Mouse (Mus musculus): ENCODE data around the gene Gm12166.

GRCm38 (mm10) chr11:46036374-46036773 lies 15.7 kb downstream of the Gm12166 start:
- TF ChIP-seq POLR2A (IDR thresholded peaks at IDR 0.05; ENCODE audit: insufficient read length, low read depth), result no peak
- no peak for TF ChIP-seq E2F4 (IDR thresholded peaks at IDR 0.05; ENCODE audit: insufficient read depth)
- TF ChIP-seq POLR2AphosphoS2 (IDR thresholded peaks at IDR 0.05; ENCODE audit: insufficient read length, low read depth), result no peak
- no peak for TF ChIP-seq TCF12 (IDR thresholded peaks at IDR 0.05; ENCODE audit: insufficient read depth, poor library complexity, severe bottlenecking)
- no peak for TF ChIP-seq USF1 (IDR thresholded peaks at IDR 0.05; ENCODE audit: low read depth)
- no peak for TF ChIP-seq MAX (IDR thresholded peaks at IDR 0.05; ENCODE audit: low read depth)
- no peak for TF ChIP-seq REST (IDR thresholded peaks at IDR 0.05; ENCODE audit: insufficient read depth, insufficient read length)
- TF ChIP-seq MYOD1 (IDR thresholded peaks at IDR 0.05; ENCODE audit: control insufficient read depth in 1 of 3, insufficient read length in 2 of 3, low read depth in 2 of 3), result no peak
- TF ChIP-seq CEBPB (IDR thresholded peaks at IDR 0.05; ENCODE audit: insufficient read depth, poor library complexity, severe bottlenecking), result no peak
- TF ChIP-seq TCF3 (IDR thresholded peaks at IDR 0.05; ENCODE audit: insufficient read length, low read depth), result no peak
- TF ChIP-seq MYOG (IDR thresholded peaks at IDR 0.05; ENCODE audit: control insufficient read depth in 1 of 3, insufficient read depth in 1 of 3, insufficient read length in 2 of 3, low read depth in 2 of 3), result no peak
